17 mouse cellular contexts compared by ENCODE assay signal in the genomic region with DNA sequence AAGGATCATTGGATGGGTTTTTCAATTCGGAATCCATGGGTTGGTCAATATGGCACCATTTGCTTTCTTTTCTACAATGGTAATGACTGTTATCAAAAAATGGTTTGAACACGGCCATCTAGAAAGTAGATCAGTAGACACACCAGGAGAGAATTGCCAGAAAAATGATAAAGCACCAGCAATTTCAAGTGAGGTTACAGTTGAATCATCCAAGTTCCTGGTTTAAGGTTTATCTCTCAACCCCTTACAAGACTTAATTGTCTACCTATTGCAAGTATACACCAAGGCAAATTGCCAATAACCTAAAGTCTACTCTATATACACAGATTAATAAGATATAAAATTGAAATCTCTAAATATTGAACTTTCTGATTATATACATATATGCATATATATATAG. TPM values are rescaled to one million over a fixed set of nuclear protein-coding genes. Genes with fewer than 3 reads are reported as not detected.
"Had no signal": no experiment of that assay in that cellular context is flagged by ENCODE, and none has a peak within 500 bp of the region (broad histone marks: within the 10 kb centered on the region; RNA-seq: fewer than 3 reads in every experiment).

No protein-coding gene starts in this region.

- H3K27me3 ChIP-seq: neural tube, embryonic 13.5 days; neural tube, embryonic 15.5 days; stomach, embryonic 15.5 days had no signal

- H3K36me3 ChIP-seq: neural tube, embryonic 13.5 days; neural tube, embryonic 15.5 days; stomach, embryonic 15.5 days had no signal

- H3K9ac ChIP-seq: neural tube, embryonic 13.5 days; neural tube, embryonic 15.5 days; stomach, embryonic 15.5 days had no signal

- DNase-seq: retina, postnatal 1 day; right cerebral cortex, adult 18-20 months; right cerebral cortex, postnatal 14 days; right cerebral cortex, postnatal 25 days; right cerebral cortex, postnatal 4 days; spleen, adult 18-20 months; thymus, adult 18-20 months; thymus, adult 2 months; thymus, postnatal 14 days; thymus, postnatal 25 days; thymus, postnatal 36 days; thymus, postnatal 4 days had no signal

- H3K27ac ChIP-seq: neural tube, embryonic 13.5 days; neural tube, embryonic 15.5 days; stomach, embryonic 15.5 days; stomach, postnatal 0 days had no signal

- H3K9me3 ChIP-seq: neural tube, embryonic 13.5 days; neural tube, embryonic 15.5 days; stomach, embryonic 15.5 days had no signal

- H3K4me3 ChIP-seq: neural tube, embryonic 13.5 days; neural tube, embryonic 15.5 days; stomach, embryonic 15.5 days had no signal

RNA-seq across cellular contexts. Expression of a gene that starts 53.4 kb away (rescaled TPM):
- total RNA-seq: neutrophil, adult 5-6 weeks had no signal
